Mouse (Mus musculus) liver, postnatal 0 days (tissue): ENCODE measurements around the gene Adam22.

ENCODE experiments used
- CTCF ChIP-seq: sonication (generic); IDR thresholded peaks from 2 replicates; pipeline ENCODE4 v1.5.1; 2016; ENCODE audit warnings: antibody characterized with exemption, low read depth
- EP300 ChIP-seq: IDR thresholded peaks from 2 replicates; pipeline ENCODE4 v1.6.1; 2016; ENCODE audit warnings: antibody characterized with exemption, low read depth, mild to moderate bottlenecking

GRCm38 (mm10) chr5:8357677-8358076, 10.3 kb downstream of the Adam22 start:
- TF ChIP-seq CTCF (no peak), EP300 (no peak)
